Mouse (Mus musculus): ENCODE measurements around the gene Ubl7. TPM values are rescaled to one million over a fixed set of nuclear protein-coding genes. Genes with fewer than 3 reads are reported as not detected.

Ubl7 gene
- polyA plus RNA-seq, 1 experiment from 2014 or later: 104 TPM

DNA sequence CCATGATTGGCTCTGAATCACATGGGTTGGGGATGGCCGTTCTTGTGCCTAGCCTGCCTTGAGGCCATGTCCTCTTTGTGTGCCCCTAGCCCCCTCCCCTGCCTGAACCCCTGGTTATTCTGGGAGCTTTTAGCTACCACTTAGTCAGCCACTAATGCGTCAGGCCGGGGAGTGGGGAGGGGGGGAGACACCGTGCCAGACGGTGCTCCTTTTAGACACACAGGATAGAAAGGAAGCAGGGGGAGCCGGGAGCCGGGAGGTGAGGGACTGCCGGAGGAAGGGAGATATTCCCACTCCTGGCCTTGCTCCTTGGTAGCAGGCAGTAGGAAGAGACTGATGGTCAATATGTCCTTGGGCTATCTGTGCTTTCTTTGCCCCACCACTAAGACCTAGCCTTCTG lies 39.1 kb downstream of the Ubl7 start:
- Histone ChIP-seq H3K36me3 (no peaks in the 10 kb centered on the region), H3K4me3 (no peak overlapping the region), H3K4me2 (no peak overlapping the region), H3K9ac (no peak overlapping the region), H3K27ac (replicated peaks) (no peak overlapping the region), H3K27me3 (replicated peaks) (peaks cover 79% of the 10 kb centered on the region), H3K4me1 (peaks cover 31% of the 10 kb centered on the region), H3K9me3 (no peaks in the 10 kb centered on the region)
- ATAC-seq (ENCODE audit: extremely low read depth, insufficient number of reproducible peaks, low FRiP score, low TSS enrichment): no peak
- WGBS: 9% methylated on average over 8 of the region's 8 CpGs

DNA sequence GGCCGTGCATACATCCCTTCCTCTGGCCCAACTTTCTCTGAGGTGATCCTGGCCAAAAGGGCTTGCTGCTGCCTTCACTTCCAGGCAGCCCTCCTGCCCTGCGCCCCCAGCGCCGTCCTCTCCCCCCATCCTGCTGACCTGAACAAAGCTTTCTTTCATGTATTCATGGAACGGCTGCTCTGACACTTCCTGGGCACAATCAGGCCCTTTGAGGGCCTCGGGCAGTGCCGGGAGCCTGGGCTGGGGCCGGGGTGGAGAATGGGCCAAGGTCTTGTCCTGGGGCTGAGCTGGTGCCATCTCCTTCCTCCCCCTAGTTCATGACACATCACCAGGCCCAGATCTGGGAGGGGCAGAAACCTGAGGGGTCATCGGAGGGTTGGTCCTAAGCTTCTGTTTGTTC lies 39.7 kb downstream of the Ubl7 start:
- Histone ChIP-seq H3K4me3 (no peak overlapping the region), H3K9ac (no peak overlapping the region; the same call in 1 of the 2 replicates), H3K9me3 (no peaks in the 10 kb centered on the region), H3K4me1 (peaks cover 31% of the 10 kb centered on the region), H3K27me3 (replicated peaks) (peaks cover 72% of the 10 kb centered on the region), H3K4me2 (no peak overlapping the region), H3K27ac (replicated peaks) (no peak overlapping the region), H3K36me3 (no peaks in the 10 kb centered on the region)
- 61% methylated on average over 9 of the region's 9 CpGs for WGBS
- ATAC-seq (ENCODE audit: extremely low read depth, insufficient number of reproducible peaks, low FRiP score, low TSS enrichment): no peak

- Histone ChIP-seq H3K4me2 (no peak overlapping the region), H3K27ac (replicated peaks) (no peak overlapping the region), H3K4me3 (no peak overlapping the region), H3K9ac (no peak overlapping the region), H3K4me1 (peaks cover 23% of the 10 kb centered on the region), H3K27me3 (replicated peaks) (peaks cover 57% of the 10 kb centered on the region), H3K9me3 (no peaks in the 10 kb centered on the region), H3K36me3 (no peaks in the 10 kb centered on the region)
- ATAC-seq (ENCODE audit: extremely low read depth, insufficient number of reproducible peaks, low FRiP score, low TSS enrichment): no peak
- 62% methylated on average over 6 of the region's 6 CpGs for WGBS
Observed at GRCm38 (mm10) chr9:57951993-57952392, 41.2 kb downstream of the Ubl7 start.

- H3K4me2 ChIP-seq: no peak overlapping the region
- H3K9me3 ChIP-seq: no peaks in the 10 kb centered on the region
- H3K36me3 ChIP-seq: no peaks in the 10 kb centered on the region
- ATAC-seq (ENCODE audit: extremely low read depth, insufficient number of reproducible peaks, low FRiP score, low TSS enrichment): no peak
- H3K9ac ChIP-seq: no peak overlapping the region
- no peak overlapping the region for H3K27ac ChIP-seq (replicated peaks)
- H3K27me3 ChIP-seq (replicated peaks): peaks cover 30% of the 10 kb centered on the region
- WGBS: 78% methylated on average over 12 of the region's 12 CpGs
- no peak overlapping the region for H3K4me3 ChIP-seq
- H3K4me1 ChIP-seq: peaks cover 19% of the 10 kb centered on the region
Observed at GRCm38 (mm10) chr9:57954962-57955744, 44.4 kb downstream of the Ubl7 start.

DNA sequence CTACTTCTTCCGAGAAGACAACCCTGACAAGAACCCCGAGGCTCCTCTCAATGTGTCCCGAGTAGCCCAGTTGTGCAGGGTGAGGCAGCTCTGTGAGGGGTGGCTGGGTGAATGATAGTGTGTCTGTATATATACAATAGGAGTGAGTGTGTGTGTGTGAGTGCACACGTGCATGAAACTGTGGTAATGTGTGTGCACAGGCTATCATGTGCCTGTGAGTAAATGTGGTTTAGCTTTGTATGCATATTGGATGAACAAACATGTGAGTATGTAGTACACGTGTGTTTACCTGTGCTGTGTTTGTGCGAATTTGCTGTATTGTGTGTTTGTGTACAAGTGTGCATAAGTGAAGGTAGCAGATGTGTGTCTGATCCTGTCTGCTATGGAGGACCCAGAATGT lies 45.0 kb downstream of the Ubl7 start:
- H3K27me3 ChIP-seq (replicated peaks): peaks cover 24% of the 10 kb centered on the region
- no peak overlapping the region for H3K27ac ChIP-seq (replicated peaks)
- H3K4me3 ChIP-seq: no peak overlapping the region
- 78% methylated on average over 6 of the region's 6 CpGs for whole genome bisulfite sequencing
- no peak for ATAC-seq (ENCODE audit: extremely low read depth, insufficient number of reproducible peaks, low FRiP score, low TSS enrichment)
- H3K4me2 ChIP-seq: no peak overlapping the region
- H3K9me3 ChIP-seq: no peaks in the 10 kb centered on the region
- H3K4me1 ChIP-seq: peaks cover 19% of the 10 kb centered on the region
- H3K9ac ChIP-seq: no peak overlapping the region
- no peaks in the 10 kb centered on the region for H3K36me3 ChIP-seq

GRCm38 (mm10) chr9:57956196-57956837 lies 45.5 kb downstream of the Ubl7 start:
- Histone ChIP-seq H3K9ac (no peak overlapping the region), H3K4me3 (no peak overlapping the region), H3K4me1 (peaks cover 18% of the 10 kb centered on the region), H3K4me2 (no peak overlapping the region), H3K27ac (replicated peaks) (no peak overlapping the region), H3K9me3 (no peaks in the 10 kb centered on the region), H3K36me3 (no peaks in the 10 kb centered on the region), H3K27me3 (replicated peaks) (peaks cover 20% of the 10 kb centered on the region)
- ATAC-seq (ENCODE audit: extremely low read depth, insufficient number of reproducible peaks, low FRiP score, low TSS enrichment): no peak
- 73% methylated on average over 9 of the region's 9 CpGs for WGBS

- 69% methylated on average over 5 of the region's 5 CpGs for WGBS
- Histone ChIP-seq H3K4me3 (no peak overlapping the region), H3K27ac (replicated peaks) (no peak overlapping the region), H3K36me3 (no peaks in the 10 kb centered on the region), H3K9ac (no peak overlapping the region), H3K27me3 (replicated peaks) (peaks cover 16% of the 10 kb centered on the region), H3K4me1 (peaks cover 23% of the 10 kb centered on the region), H3K9me3 (no peaks in the 10 kb centered on the region), H3K4me2 (no peak overlapping the region)
- no peak for ATAC-seq (ENCODE audit: extremely low read depth, insufficient number of reproducible peaks, low FRiP score, low TSS enrichment)
Observed at GRCm38 (mm10) chr9:57956838-57957236, 46.1 kb downstream of the Ubl7 start.

- Histone ChIP-seq H3K36me3 (no peaks in the 10 kb centered on the region), H3K4me2 (no peak overlapping the region), H3K4me3 (no peak overlapping the region), H3K27ac (replicated peaks) (no peak overlapping the region), H3K4me1 (peaks cover 36% of the 10 kb centered on the region), H3K9me3 (no peaks in the 10 kb centered on the region), H3K9ac (no peak overlapping the region), H3K27me3 (replicated peaks) (peaks cover 3% of the 10 kb centered on the region)
- no peak for ATAC-seq (ENCODE audit: extremely low read depth, insufficient number of reproducible peaks, low FRiP score, low TSS enrichment)
- WGBS: 44% methylated on average over 1 of the region's 1 CpGs
Observed at GRCm38 (mm10) chr9:57958615-57959014, 47.8 kb downstream of the Ubl7 start.

DNA sequence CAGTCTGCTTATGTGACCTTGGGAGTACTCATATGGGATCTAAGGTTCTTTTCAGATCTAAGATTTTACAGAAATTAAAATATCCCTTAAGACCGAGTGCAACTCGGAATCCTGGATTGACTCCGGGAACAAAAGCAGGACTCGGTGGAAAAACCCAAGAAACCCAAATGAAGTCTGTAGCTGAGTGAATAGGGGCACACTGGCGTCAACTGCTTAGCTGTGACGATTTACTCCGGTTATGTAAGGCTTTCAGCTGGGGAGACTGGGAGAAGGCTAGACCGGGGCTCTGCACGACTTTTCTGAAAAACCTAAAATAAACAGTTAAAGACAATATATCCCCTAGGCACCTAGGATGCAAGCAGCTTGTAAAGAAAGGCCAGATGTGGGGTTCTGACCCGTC lies 48.6 kb downstream of the Ubl7 start:
- no peak for ATAC-seq (ENCODE audit: extremely low read depth, insufficient number of reproducible peaks, low FRiP score, low TSS enrichment)
- Histone ChIP-seq H3K9ac (no peak overlapping the region), H3K4me1 (peaks cover 36% of the 10 kb centered on the region), H3K36me3 (no peaks in the 10 kb centered on the region), H3K4me2 (no peak overlapping the region), H3K27ac (replicated peaks) (no peak overlapping the region), H3K27me3 (replicated peaks) (no peaks in the 10 kb centered on the region; the same call in 1 of the 2 replicates), H3K4me3 (no peak overlapping the region), H3K9me3 (no peaks in the 10 kb centered on the region)
- 51% methylated on average over 10 of the region's 10 CpGs for WGBS

DNA sequence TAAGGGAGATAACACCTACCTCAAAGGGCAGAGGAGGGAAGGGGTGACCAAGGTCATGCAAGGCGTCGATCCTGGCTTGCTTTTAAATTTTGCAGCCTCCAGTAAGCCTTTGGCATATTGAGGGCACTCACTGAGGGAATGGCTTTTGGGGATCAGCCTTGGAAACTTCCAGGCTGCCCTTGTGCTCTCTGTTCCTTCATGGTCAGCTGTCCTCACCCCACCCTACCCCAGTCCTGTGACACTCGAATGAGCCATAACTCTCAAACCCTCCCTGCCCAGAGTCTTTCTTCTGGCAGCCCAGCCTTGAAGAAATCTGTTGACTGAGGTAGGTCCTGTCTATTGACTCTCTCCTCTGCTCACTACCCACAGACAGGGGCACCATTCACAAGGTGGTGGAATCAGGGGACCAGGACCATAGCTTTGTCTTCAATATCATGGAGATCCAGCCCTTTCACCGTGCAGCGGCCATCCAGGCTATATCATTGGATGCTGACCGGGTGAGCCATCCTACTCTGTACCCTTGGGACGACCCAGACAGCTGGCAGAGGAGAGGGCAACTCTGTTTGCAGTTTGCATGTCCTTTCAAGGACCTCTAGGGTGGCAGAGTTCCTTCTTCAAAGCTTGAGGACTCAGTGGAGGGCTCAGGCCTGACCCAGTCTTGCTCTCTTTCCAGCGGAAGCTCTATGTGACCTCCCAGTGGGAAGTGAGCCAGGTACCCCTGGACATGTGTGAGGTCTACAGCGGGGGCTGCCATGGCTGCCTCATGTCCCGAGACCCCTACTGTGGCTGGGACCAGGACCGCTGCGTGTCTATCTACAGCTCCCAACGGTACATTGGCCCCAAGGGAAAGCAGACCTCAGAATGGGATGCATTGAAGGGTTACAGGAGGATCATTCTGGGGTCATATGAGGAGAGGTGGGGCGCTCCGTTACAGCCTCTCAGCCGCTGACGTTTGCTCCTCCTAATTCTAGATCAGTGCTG lies 49.4 kb downstream of the Ubl7 start:
- no peak overlapping the region for H3K4me2 ChIP-seq
- H3K4me3 ChIP-seq: no peak overlapping the region
- H3K9me3 ChIP-seq: no peaks in the 10 kb centered on the region
- no peaks in the 10 kb centered on the region; the same call in 1 of the 2 replicates for H3K27me3 ChIP-seq (replicated peaks)
- no peaks in the 10 kb centered on the region for H3K36me3 ChIP-seq
- peaks cover 44% of the 10 kb centered on the region for H3K4me1 ChIP-seq
- no peak overlapping the region for H3K27ac ChIP-seq (replicated peaks)
- 70% methylated on average over 17 of the region's 17 CpGs for WGBS
- no peak for ATAC-seq (ENCODE audit: extremely low read depth, insufficient number of reproducible peaks, low FRiP score, low TSS enrichment)
- no peak overlapping the region for H3K9ac ChIP-seq

DNA sequence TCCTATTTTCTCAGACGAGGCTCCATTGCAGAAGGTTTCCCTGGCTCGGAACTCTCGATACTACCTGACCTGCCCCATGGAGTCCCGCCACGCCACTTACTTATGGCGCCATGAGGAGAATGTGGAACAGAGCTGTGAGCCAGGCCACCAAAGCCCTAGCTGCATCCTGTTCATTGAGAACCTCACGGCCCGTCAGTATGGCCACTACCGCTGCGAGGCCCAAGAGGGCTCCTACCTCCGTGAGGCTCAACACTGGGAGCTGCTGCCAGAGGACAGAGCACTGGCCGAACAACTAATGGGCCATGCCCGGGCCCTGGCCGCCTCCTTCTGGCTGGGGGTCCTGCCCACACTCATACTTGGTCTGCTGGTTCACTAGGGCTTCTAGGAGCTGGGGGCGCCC lies 50.4 kb downstream of the Ubl7 start:
- Histone ChIP-seq H3K9ac (no peak overlapping the region), H3K4me1 (peaks cover 52% of the 10 kb centered on the region), H3K4me2 (no peak overlapping the region), H3K36me3 (no peaks in the 10 kb centered on the region), H3K4me3 (no peak overlapping the region), H3K27me3 (replicated peaks) (no peaks in the 10 kb centered on the region; the same call in 1 of the 2 replicates), H3K9me3 (no peaks in the 10 kb centered on the region), H3K27ac (replicated peaks) (no peak overlapping the region)
- no peak for ATAC-seq (ENCODE audit: extremely low read depth, insufficient number of reproducible peaks, low FRiP score, low TSS enrichment)
- WGBS: 86% methylated on average over 15 of the region's 15 CpGs
